In genomic region chr1:122351530-122351929, GRCm38 (mm10) we compare ENCODE assay signal across 21 mouse cellular contexts.
DNase-seq lines count a peak whose midpoint lies in the region; ATAC-seq lines count a peak whose summit lies in the region.
"Had no signal": no experiment of that assay in that cellular context is flagged by ENCODE, and none has a peak within 500 bp of the region (broad histone marks: within the 10 kb centered on the region; RNA-seq: fewer than 3 reads in every experiment).

No protein-coding gene starts in this region.

- H3K4me1 ChIP-seq in embryonic facial prominence, embryonic 11.5 days (ENCODE audit: control insufficient read depth, insufficient read depth, low read length), result no peaks in the 10 kb centered on the region
- no peaks in the 10 kb centered on the region for H3K4me1 ChIP-seq in embryonic facial prominence, embryonic 10.5 days
- no peaks in the 10 kb centered on the region for H3K4me1 ChIP-seq in midbrain, embryonic 14.5 days (ENCODE audit: control insufficient read depth, insufficient read depth, low read length)
- H3K4me1 ChIP-seq in midbrain, embryonic 11.5 days (ENCODE audit: control insufficient read depth, insufficient read depth, low read length), result no peaks in the 10 kb centered on the region
- H3K4me1 ChIP-seq: embryonic facial prominence, embryonic 12.5 days; limb, embryonic 13.5 days; liver, embryonic 15.5 days; midbrain, embryonic 15.5 days had no signal

- no peak overlapping the region for H3K9ac ChIP-seq in embryonic facial prominence, embryonic 11.5 days (replicated peaks; ENCODE audit: low read length)
- no peak overlapping the region for H3K9ac ChIP-seq in midbrain, embryonic 14.5 days (replicated peaks; ENCODE audit: low read length)
- H3K9ac ChIP-seq in midbrain, embryonic 11.5 days (ENCODE audit: low read length), result no peak overlapping the region
- H3K9ac ChIP-seq: embryonic facial prominence, embryonic 12.5 days; limb, embryonic 13.5 days; liver, embryonic 15.5 days; midbrain, embryonic 15.5 days had no signal

- H3K9me3 ChIP-seq in embryonic facial prominence, embryonic 11.5 days (replicated peaks; ENCODE audit: control insufficient read depth, low read length), result no peaks in the 10 kb centered on the region
- H3K9me3 ChIP-seq in embryonic facial prominence, embryonic 10.5 days, result no peaks in the 10 kb centered on the region
- H3K9me3 ChIP-seq in midbrain, embryonic 14.5 days (ENCODE audit: control insufficient read depth, low read length), result no peaks in the 10 kb centered on the region
- H3K9me3 ChIP-seq in midbrain, embryonic 11.5 days (ENCODE audit: control insufficient read depth, low read length), result no peaks in the 10 kb centered on the region
- H3K9me3 ChIP-seq: embryonic facial prominence, embryonic 12.5 days; limb, embryonic 13.5 days; liver, embryonic 15.5 days; midbrain, embryonic 15.5 days had no signal

- peak; percentile 18 for DNase-seq in embryonic facial prominence, embryonic 11.5 days (ENCODE audit: low spot score)
- no peak for DNase-seq in embryonic facial prominence, embryonic 10.5 days (ENCODE audit: low spot score)
- DNase-seq in kidney, adult 9 months, result peak; percentile 1
- DNase-seq in kidney, postnatal 14 days, result no peak
- DNase-seq in midbrain, embryonic 14.5 days, result peak; percentile 61
- DNase-seq in midbrain, embryonic 11.5 days (ENCODE audit: low spot score, missing footprints), result no peak
- no peak for DNase-seq in right cerebral cortex, postnatal 10 days (ENCODE audit: low spot score in 2 of 2)
- DNase-seq in right cerebral cortex, postnatal 4 days, result no peak
- DNase-seq: adrenal gland, adult 2 months; cerebellum, adult 8-10 months; gastrocnemius, adult 2 months; heart, postnatal 10 days; kidney, postnatal 10 days; lung, postnatal 4 days; right cerebral cortex, postnatal 25 days; thymus, postnatal 4 days had no signal

- ATAC-seq in embryonic facial prominence, embryonic 11.5 days (replicated peaks; ENCODE audit: insufficient number of reproducible peaks, low FRiP score, low TSS enrichment, low read depth), result no peak
- no peak for ATAC-seq in midbrain, embryonic 14.5 days (ENCODE audit: low FRiP score, low TSS enrichment)
- ATAC-seq in midbrain, embryonic 11.5 days (ENCODE audit: low FRiP score), result no peak
- ATAC-seq: inflammation-experienced regulatory T-cells, adult 6 months; midbrain, embryonic 15.5 days had no signal

- H3K36me3 ChIP-seq in embryonic facial prominence, embryonic 11.5 days (replicated peaks; ENCODE audit: control insufficient read depth, insufficient read depth, low read depth, low read length), result no peaks in the 10 kb centered on the region
- no peaks in the 10 kb centered on the region for H3K36me3 ChIP-seq in embryonic facial prominence, embryonic 10.5 days (replicated peaks)
- no peaks in the 10 kb centered on the region for H3K36me3 ChIP-seq in midbrain, embryonic 14.5 days (ENCODE audit: control insufficient read depth, insufficient read depth, low read length)
- no peaks in the 10 kb centered on the region for H3K36me3 ChIP-seq in midbrain, embryonic 11.5 days (ENCODE audit: control insufficient read depth, insufficient read depth, low read length)
- H3K36me3 ChIP-seq: embryonic facial prominence, embryonic 12.5 days; limb, embryonic 13.5 days; liver, embryonic 15.5 days; midbrain, embryonic 15.5 days had no signal

- H3K4me2 ChIP-seq in embryonic facial prominence, embryonic 11.5 days (ENCODE audit: low read depth, low read length), result no peak overlapping the region
- no peak overlapping the region for H3K4me2 ChIP-seq in midbrain, embryonic 14.5 days (ENCODE audit: low read length)
- no peak overlapping the region for H3K4me2 ChIP-seq in midbrain, embryonic 11.5 days
- H3K4me2 ChIP-seq: embryonic facial prominence, embryonic 12.5 days; limb, embryonic 13.5 days; liver, embryonic 15.5 days; midbrain, embryonic 15.5 days had no signal

- no peak overlapping the region for H3K4me3 ChIP-seq in embryonic facial prominence, embryonic 11.5 days (ENCODE audit: low read depth, low read length)
- H3K4me3 ChIP-seq in embryonic facial prominence, embryonic 10.5 days, result no peak overlapping the region
- no peak overlapping the region for H3K4me3 ChIP-seq in midbrain, embryonic 14.5 days (replicated peaks; ENCODE audit: low read depth, low read length)
- no peak overlapping the region for H3K4me3 ChIP-seq in midbrain, embryonic 11.5 days (ENCODE audit: low read depth, low read length)
- H3K4me3 ChIP-seq: embryonic facial prominence, embryonic 12.5 days; gastrocnemius, adult 2 months; limb, embryonic 13.5 days; liver, embryonic 15.5 days; midbrain, embryonic 15.5 days had no signal

- no peak overlapping the region for H3K27ac ChIP-seq in embryonic facial prominence, embryonic 11.5 days (replicated peaks; ENCODE audit: low read depth, low read length)
- no peak overlapping the region for H3K27ac ChIP-seq in embryonic facial prominence, embryonic 10.5 days (replicated peaks)
- no peak overlapping the region for H3K27ac ChIP-seq in midbrain, embryonic 14.5 days (replicated peaks; ENCODE audit: low read depth, low read length)
- no peak overlapping the region for H3K27ac ChIP-seq in midbrain, embryonic 11.5 days (ENCODE audit: low read depth, low read length)
- H3K27ac ChIP-seq: embryonic facial prominence, embryonic 12.5 days; gastrocnemius, adult 2 months; limb, embryonic 13.5 days; liver, embryonic 15.5 days; midbrain, embryonic 15.5 days had no signal

- no peaks in the 10 kb centered on the region for H3K27me3 ChIP-seq in embryonic facial prominence, embryonic 11.5 days (ENCODE audit: control insufficient read depth, insufficient read depth, low read length)
- H3K27me3 ChIP-seq in embryonic facial prominence, embryonic 10.5 days (replicated peaks; ENCODE audit: low read depth, poor library complexity, severe bottlenecking), result no peaks in the 10 kb centered on the region
- H3K27me3 ChIP-seq in midbrain, embryonic 14.5 days (ENCODE audit: control insufficient read depth, insufficient read depth, low read length), result no peaks in the 10 kb centered on the region
- no peaks in the 10 kb centered on the region for H3K27me3 ChIP-seq in midbrain, embryonic 11.5 days (ENCODE audit: control insufficient read depth, insufficient read depth, low read length)
- H3K27me3 ChIP-seq: embryonic facial prominence, embryonic 12.5 days; limb, embryonic 13.5 days; liver, embryonic 15.5 days; midbrain, embryonic 15.5 days had no signal

Comparison
In these comparisons a context has a peak if more than half of its experiments do, and no peak if none do; other contexts are left out.
1. DNase-seq: peak in embryonic facial prominence, embryonic 11.5 days (single experiment), kidney, adult 9 months (single experiment) and midbrain, embryonic 14.5 days (single experiment); none in embryonic facial prominence, embryonic 10.5 days (single experiment), kidney, postnatal 14 days (single experiment), midbrain, embryonic 11.5 days (single experiment), right cerebral cortex, postnatal 10 days (0 of 2) and right cerebral cortex, postnatal 4 days (single experiment).